Mouse (Mus musculus) midbrain, embryonic 16.5 days (tissue): ENCODE measurements around the gene Commd3. TPM values are rescaled to one million over a fixed set of nuclear protein-coding genes. Genes with fewer than 3 reads are reported as not detected.

Experiments used
- ATAC-seq: fragments of 200-750 bp; cut with Nextera tagmentation; 2 replicates; pipeline ENCODE4 v1.8.0; 2017; ENCODE audit warnings: moderate TSS enrichment
- H3K27ac ChIP-seq: fragments of 300-500 bp; sonication (generic); 2 replicates; pipeline ENCODE4 v1.5.1; 2014; ENCODE audit warnings: mild to moderate bottlenecking, low read length, mixed read lengths
- H3K27me3 ChIP-seq: fragments of 300-500 bp; sonication (generic); 2 replicates; pipeline ENCODE4 v1.6.1; 2014; ENCODE audit warnings: low read depth, low read length, mixed read lengths; ENCODE audit not compliant: control insufficient read depth, insufficient read depth
- H3K36me3 ChIP-seq: fragments of 300-500 bp; sonication (generic); 2 replicates; pipeline ENCODE4 v1.6.1; 2014; ENCODE audit warnings: mild to moderate bottlenecking, low read length, moderate library complexity, mixed read lengths; ENCODE audit not compliant: control insufficient read depth, insufficient read depth
- H3K4me1 ChIP-seq: fragments of 300-500 bp; sonication (generic); 2 replicates; pipeline ENCODE4 v1.6.1; 2014; ENCODE audit warnings: mild to moderate bottlenecking, low read length, mixed read lengths; ENCODE audit not compliant: control insufficient read depth, insufficient read depth
- H3K4me2 ChIP-seq: fragments of 300-500 bp; sonication (generic); 2 replicates; pipeline ENCODE4 v1.6.1; 2014; ENCODE audit warnings: mild to moderate bottlenecking, low read length, mixed read lengths
- H3K4me3 ChIP-seq: fragments of 300-500 bp; sonication (generic); 2 replicates; pipeline ENCODE4 v1.5.1; 2014; ENCODE audit warnings: low read depth, mild to moderate bottlenecking, low read length, moderate library complexity, mixed read lengths
- H3K9ac ChIP-seq: fragments of 300-500 bp; sonication (generic); 2 replicates; pipeline ENCODE4 v1.6.1; 2014; ENCODE audit warnings: low read depth, low read length, mixed read lengths
- H3K9me3 ChIP-seq: fragments of 300-500 bp; sonication (generic); replicated peaks from 2 replicates; pipeline ENCODE4 v1.6.1; 2014; ENCODE audit warnings: mild to moderate bottlenecking, low read length, mixed read lengths; ENCODE audit not compliant: control insufficient read depth, poor library complexity, severe bottlenecking
- WGBS: fragments of 180-500 bp; shearing (Covaris S2); extraction: QIAGEN DNeasy Blood & Tissue Kit; methylation state at CpG from one replicate; pipeline ENCODE4 v1.1.7; 2014; 5-methylcytosine and 5-hydroxymethylcytosine counted together
- polyA plus RNA-seq: library from polyadenylated mRNA; unstranded; fragments of >200 nt; fragmentation: Nextera tagmentation; extraction: Ambion mirVana; gene quantifications from 2 replicates; pipeline ENCODE4 v1.2.1, GENCODE M21; 2015

Commd3 gene
- polyA plus RNA-seq, 1 experiment from 2014 or later, result 194 TPM

DNA sequence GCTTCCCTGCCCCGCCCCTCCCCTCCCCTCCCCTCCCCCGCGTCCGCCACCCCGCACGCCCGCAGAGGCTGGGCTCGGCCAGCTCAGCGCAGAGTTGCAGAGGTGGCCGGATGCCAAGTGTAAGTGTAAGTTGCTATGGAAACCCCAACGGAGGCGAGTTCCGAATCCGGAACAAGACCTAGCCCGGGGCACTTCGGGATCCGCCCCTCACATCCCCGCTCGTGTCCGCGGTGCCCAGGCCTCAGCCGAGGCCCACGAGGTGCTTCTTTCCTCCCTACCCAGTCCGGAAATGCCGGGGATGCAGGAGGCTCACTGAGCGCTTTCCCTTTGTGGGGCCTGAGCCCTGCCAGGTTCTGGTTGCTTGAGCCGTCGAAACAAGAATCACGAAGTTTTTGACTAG, 8.8 kb downstream of the Commd3 start:
- peaks cover 27% of the 10 kb centered on the region for H3K27me3 ChIP-seq
- no peak for ATAC-seq
- H3K4me3 ChIP-seq, result peak overlapping the region; percentile 26; the same call in 1 of the 2 replicates
- H3K36me3 ChIP-seq, result peaks cover 7% of the 10 kb centered on the region; the same call in 1 of the 2 replicates
- H3K4me2 ChIP-seq, result peak overlapping the region; percentile 51
- H3K4me1 ChIP-seq, result peaks cover 17% of the 10 kb centered on the region
- H3K27ac ChIP-seq, result no peak overlapping the region
- WGBS, result 9% methylated on average over 22 of the region's 29 CpGs
- H3K9me3 ChIP-seq, result no peaks in the 10 kb centered on the region
- no peak overlapping the region for H3K9ac ChIP-seq

DNA sequence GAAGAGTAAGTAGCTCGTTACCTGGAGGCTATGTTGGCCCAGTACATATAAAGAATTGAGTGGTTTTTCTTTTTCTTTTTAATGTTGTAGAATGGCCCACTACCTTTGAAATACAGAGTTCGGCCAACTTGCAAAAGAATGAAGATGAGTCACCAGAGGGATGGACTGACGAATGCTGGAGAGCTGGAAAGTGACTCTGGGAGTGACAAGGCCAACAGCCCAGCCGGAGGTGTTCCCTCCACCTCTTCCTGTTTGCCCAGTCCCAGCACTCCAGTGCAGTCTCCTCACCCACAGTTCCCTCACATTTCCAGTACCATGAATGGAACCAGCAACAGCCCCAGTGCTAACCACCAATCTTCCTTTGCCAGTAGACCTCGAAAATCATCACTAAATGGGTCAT, 11.9 kb downstream of the Commd3 start:
- Histone ChIP-seq H3K9me3 (no peaks in the 10 kb centered on the region), H3K27ac (no peak overlapping the region), H3K4me1 (peaks cover 14% of the 10 kb centered on the region), H3K27me3 (peaks cover 45% of the 10 kb centered on the region), H3K9ac (no peak overlapping the region), H3K4me2 (no peak overlapping the region), H3K4me3 (no peak overlapping the region), H3K36me3 (peaks cover 7% of the 10 kb centered on the region; the same call in 1 of the 2 replicates)
- 69% methylated on average over 5 of the region's 5 CpGs for WGBS
- no peak for ATAC-seq

DNA sequence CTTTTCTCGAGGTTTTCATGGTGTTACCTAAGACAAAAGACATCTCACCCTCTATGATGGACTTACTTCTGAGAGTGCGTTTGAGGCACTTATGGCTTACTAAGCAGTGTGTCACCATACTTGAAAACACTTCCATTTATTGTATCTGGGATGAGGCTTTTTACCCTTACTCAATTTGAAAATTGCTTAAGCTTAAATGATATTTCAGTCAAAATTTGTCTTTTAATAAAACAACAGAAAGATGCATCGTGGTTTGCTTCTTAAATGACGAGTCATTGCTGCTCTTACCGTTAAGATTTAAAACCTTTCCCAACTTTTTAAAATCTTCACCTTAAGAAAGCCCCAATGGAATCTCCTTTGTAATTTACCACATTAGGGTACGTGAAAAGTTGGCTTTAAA, 14.2 kb downstream of the Commd3 start:
- Histone ChIP-seq H3K4me1 (peaks cover 17% of the 10 kb centered on the region), H3K4me3 (no peak overlapping the region), H3K9ac (no peak overlapping the region), H3K4me2 (no peak overlapping the region), H3K36me3 (peaks cover 7% of the 10 kb centered on the region; the same call in 1 of the 2 replicates), H3K27me3 (peaks cover 30% of the 10 kb centered on the region), H3K27ac (no peak overlapping the region), H3K9me3 (no peaks in the 10 kb centered on the region)
- whole genome bisulfite sequencing, result 58% methylated on average over 6 of the region's 6 CpGs
- no peak for ATAC-seq

DNA sequence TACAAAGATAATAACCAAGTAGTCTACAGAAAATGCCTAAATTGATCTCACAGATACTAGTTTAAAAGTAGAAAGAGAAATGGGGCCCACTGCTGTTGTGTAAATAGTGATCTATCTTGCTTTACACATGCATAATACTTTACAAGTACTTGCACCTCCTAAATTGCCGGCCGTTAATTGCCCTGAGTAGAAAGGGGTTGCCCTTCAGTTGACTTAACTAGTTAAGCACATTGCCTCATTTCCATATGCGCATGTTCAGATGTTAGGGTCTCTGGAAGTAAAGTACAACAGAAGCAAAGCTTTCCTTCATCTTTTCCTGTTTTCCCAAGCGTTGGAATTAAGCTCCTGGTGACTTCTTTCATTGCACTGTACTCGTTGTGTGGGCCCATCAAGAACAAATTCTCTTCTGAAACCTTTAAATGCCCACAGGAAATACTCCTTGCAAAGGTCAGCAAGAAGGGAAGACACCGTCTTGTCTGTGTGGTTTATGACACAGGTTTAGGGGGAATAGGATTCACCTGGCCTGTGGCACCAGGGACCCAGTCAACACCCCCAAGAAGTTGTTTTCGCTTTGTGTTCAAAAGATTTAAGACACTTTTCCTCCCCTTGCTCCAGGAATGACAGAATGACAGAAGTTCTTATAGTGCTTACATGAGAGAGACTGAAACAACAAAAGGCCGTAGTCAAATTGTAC, 14.8 kb downstream of the Commd3 start:
- 28% methylated on average over 8 of the region's 8 CpGs for WGBS

DNA sequence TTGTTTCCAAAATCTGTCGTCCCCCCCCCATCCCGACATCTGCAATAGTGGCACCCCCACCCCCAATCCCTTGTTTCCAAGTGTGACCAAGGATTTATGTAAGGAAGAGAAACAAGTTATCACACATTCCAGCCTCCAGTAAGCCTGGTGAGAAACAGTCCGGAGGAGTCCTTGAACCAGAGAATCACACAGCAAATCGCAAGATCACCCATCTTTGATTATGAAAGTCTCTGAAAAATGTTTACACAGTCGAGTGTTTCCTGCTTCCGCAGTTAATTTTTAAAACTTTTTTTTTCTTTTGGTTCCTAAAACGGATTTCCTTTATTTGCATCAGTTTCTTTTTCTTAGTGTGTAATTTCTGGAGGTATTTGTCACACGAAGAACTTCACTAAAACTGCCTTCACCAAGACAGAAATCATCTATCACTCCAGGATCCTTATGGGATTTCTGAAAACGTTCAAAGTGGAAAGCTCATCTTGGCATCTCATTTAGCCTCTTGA, 15.5 kb downstream of the Commd3 start:
- Histone ChIP-seq H3K4me3 (no peak overlapping the region), H3K36me3 (peaks cover 7% of the 10 kb centered on the region; the same call in 1 of the 2 replicates), H3K27ac (no peak overlapping the region), H3K9ac (no peak overlapping the region), H3K4me1 (peaks cover 17% of the 10 kb centered on the region), H3K27me3 (peaks cover 34% of the 10 kb centered on the region), H3K9me3 (no peaks in the 10 kb centered on the region), H3K4me2 (no peak overlapping the region)
- no peak for ATAC-seq
- WGBS, result 4% methylated on average over 9 of the region's 9 CpGs

More for the DNA sequence above, 14.8 kb downstream of the Commd3 start:
- Histone ChIP-seq H3K9me3 (no peaks in the 10 kb centered on the region), H3K27ac (no peak overlapping the region), H3K4me1 (peaks cover 17% of the 10 kb centered on the region), H3K9ac (no peak overlapping the region), H3K27me3 (peaks cover 31% of the 10 kb centered on the region), H3K4me2 (no peak overlapping the region), H3K4me3 (no peak overlapping the region), H3K36me3 (peaks cover 7% of the 10 kb centered on the region; the same call in 1 of the 2 replicates)
- ATAC-seq, result no peak

DNA sequence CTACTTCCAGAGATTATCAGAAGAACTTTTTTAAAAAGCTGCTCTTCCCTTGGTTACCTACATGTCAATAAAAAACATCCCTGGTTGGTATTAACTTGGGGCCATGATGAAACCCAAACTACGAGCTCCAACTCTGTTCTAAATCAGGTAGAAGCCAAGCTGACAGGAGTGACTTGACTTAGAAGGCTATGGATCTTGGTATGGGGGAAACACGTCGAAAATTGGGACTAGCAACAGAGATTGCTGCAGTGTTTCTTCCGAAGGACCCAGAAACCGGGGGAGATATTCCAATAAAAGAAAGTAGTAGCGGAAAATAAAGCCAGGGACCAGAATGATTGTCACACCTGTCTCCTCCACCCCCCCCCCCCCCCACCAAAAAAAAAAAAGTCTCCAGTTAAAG, 16.1 kb downstream of the Commd3 start:
- H3K4me3 ChIP-seq, result peak overlapping the region; percentile 46
- no peak overlapping the region for H3K9ac ChIP-seq
- 6% methylated on average over 6 of the region's 6 CpGs for WGBS
- H3K27me3 ChIP-seq, result peaks cover 34% of the 10 kb centered on the region
- peaks cover 5% of the 10 kb centered on the region; the same call in 1 of the 2 replicates for H3K36me3 ChIP-seq
- H3K27ac ChIP-seq, result no peak overlapping the region
- H3K4me2 ChIP-seq, result peak overlapping the region; percentile 84; the same call in 1 of the 2 replicates
- no peaks in the 10 kb centered on the region for H3K9me3 ChIP-seq
- H3K4me1 ChIP-seq, result peaks cover 17% of the 10 kb centered on the region
- ATAC-seq, result no peak

DNA sequence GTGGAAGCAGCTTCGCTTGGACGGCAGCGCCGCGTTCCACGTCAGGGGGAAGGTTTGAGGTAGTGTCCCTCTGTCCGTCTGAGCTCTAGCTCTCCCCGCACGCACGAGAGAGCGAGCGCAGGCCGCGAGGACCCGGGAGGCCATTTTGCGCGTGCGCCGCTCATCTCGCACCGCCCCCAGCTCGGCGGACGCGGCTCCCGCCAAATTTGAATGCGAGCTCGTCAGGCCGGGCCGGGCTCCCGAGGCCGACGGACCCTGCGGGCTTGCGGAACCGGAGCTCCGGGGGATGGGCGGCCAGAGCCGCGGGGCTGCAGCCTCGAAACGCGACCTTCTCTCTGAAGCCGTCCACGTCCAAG, 16.5 kb downstream of the Commd3 start:
- H3K9me3 ChIP-seq, result no peaks in the 10 kb centered on the region
- peak; percentile 13; the same call in 1 of the 2 replicates for ATAC-seq
- H3K4me1 ChIP-seq, result peaks cover 17% of the 10 kb centered on the region

DNA sequence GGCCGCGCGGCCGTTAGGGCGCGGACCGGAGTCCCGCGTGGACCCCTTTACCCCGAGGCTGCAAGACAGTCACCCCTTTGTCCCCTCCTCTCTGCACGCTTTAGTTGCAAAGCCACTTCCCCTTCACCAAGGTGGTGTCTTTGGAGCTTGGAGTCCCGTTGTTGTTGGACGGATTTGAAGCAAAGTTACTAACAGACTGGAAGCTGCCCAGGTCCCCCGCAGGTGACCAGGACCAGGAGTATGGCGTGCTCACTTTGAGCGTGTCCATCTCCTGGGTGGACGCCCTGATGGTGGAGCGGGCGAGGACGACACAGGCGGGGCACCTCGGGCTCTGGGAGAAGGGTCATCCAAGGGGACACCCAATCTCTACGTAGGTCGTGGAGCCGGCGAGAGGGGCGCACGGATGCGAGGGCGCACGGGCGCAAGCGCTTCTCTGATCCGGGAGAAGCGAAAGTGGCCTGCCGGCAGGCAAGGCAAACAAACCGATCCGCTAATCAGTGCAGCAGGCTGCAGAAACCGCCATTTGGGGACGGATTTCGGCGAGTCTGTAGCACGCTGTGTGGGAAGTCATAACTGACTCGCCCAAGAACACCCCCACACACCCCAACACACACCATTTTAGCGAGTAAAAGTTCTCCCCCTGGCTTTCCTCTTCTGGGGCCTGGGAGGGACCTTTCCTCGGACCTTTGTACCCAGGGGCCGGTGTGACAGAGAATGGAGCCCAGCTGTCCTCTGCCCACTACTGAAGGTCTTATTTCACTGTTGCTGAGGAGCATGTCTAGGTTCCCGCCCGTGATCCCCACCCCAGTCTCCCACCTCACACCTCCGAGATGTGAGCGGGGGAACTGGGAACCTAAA, 17.1 kb downstream of the Commd3 start:
- no peak overlapping the region for H3K27ac ChIP-seq
- H3K9me3 ChIP-seq, result no peaks in the 10 kb centered on the region
- H3K4me3 ChIP-seq, result peak overlapping the region; percentile 46
- H3K27me3 ChIP-seq, result peaks cover 29% of the 10 kb centered on the region
- H3K36me3 ChIP-seq, result peaks cover under 1% of the 10 kb centered on the region; the same call in 1 of the 2 replicates
- ATAC-seq, result peak; percentile 37
- peaks cover 20% of the 10 kb centered on the region for H3K4me1 ChIP-seq
- peak overlapping the region; percentile 84 for H3K4me2 ChIP-seq
- 1% methylated on average over 51 of the region's 51 CpGs for WGBS
- no peak overlapping the region for H3K9ac ChIP-seq

More for the DNA sequence above, 16.5 kb downstream of the Commd3 start:
- Histone ChIP-seq H3K27ac (no peak overlapping the region), H3K4me2 (peak overlapping the region; percentile 84), H3K4me3 (peak overlapping the region; percentile 46), H3K36me3 (peaks cover 5% of the 10 kb centered on the region; the same call in 1 of the 2 replicates), H3K9ac (0 out of 2 replicates have a peak overlapping the region, but pooled peaks have one; percentile 10), H3K27me3 (peaks cover 34% of the 10 kb centered on the region)
- under 1% methylated on average over 45 of the region's 45 CpGs for WGBS
